Mouse (Mus musculus) heart, embryonic 10.5 days (tissue): ENCODE results near the gene Uvssa. TPM values are rescaled to one million over a fixed set of nuclear protein-coding genes. Genes with fewer than 3 reads are reported as not detected.
A peak's percentile ranks its signal among the peaks of the same experiment; 100 is the strongest.
"Not testable (repeated sequence)": the region's sequence is repeated elsewhere in the genome, so short reads cannot be mapped to it uniquely, and the experiment has no call there.

Experiments used
- DNase-seq: peaks from one replicate; pipeline ENCODE4 v3.0.0-alpha.2; 2017; ENCODE audit warnings: low spot score
- H3K27ac ChIP-seq: fragments of 300-500 bp; sonication (generic); 2 replicates; pipeline ENCODE4 v1.5.1; 2016; ENCODE audit warnings: mild to moderate bottlenecking
- H3K27me3 ChIP-seq: fragments of 300-500 bp; sonication (generic); 2 replicates; pipeline ENCODE4 v1.6.1; 2016; ENCODE audit warnings: mild to moderate bottlenecking; ENCODE audit not compliant: poor library complexity, insufficient read depth, severe bottlenecking
- H3K36me3 ChIP-seq: fragments of 300-500 bp; sonication (generic); 2 replicates; pipeline ENCODE4 v1.6.1; 2016; ENCODE audit warnings: mild to moderate bottlenecking, moderate library complexity
- H3K4me1 ChIP-seq: fragments of 300-500 bp; sonication (generic); 2 replicates; pipeline ENCODE4 v1.6.1; 2016; ENCODE audit warnings: mild to moderate bottlenecking
- H3K4me3 ChIP-seq: fragments of 300-500 bp; sonication (generic); 2 replicates; pipeline ENCODE4 v1.5.1; 2016; ENCODE audit warnings: mild to moderate bottlenecking, moderate library complexity
- H3K9me3 ChIP-seq: fragments of 300-500 bp; sonication (generic); 2 replicates; pipeline ENCODE4 v1.6.1; 2016; ENCODE audit warnings: mild to moderate bottlenecking, moderate library complexity
- WGBS: fragments of 180-500 bp; shearing (Covaris S2); methylation state at CpG from one replicate; pipeline ENCODE4 v1.1.7; 2016; 5-methylcytosine and 5-hydroxymethylcytosine counted together
- polyA plus RNA-seq: library from polyadenylated mRNA; unstranded; fragments of >200 nt; fragmentation: Nextera tagmentation; extraction: Ambion mirVana; gene quantifications from 2 replicates; pipeline ENCODE4 v1.2.1, GENCODE M21; 2016

Uvssa gene
- 4.2 and 5.1 TPM in 2 replicates for polyA plus RNA-seq

DNA sequence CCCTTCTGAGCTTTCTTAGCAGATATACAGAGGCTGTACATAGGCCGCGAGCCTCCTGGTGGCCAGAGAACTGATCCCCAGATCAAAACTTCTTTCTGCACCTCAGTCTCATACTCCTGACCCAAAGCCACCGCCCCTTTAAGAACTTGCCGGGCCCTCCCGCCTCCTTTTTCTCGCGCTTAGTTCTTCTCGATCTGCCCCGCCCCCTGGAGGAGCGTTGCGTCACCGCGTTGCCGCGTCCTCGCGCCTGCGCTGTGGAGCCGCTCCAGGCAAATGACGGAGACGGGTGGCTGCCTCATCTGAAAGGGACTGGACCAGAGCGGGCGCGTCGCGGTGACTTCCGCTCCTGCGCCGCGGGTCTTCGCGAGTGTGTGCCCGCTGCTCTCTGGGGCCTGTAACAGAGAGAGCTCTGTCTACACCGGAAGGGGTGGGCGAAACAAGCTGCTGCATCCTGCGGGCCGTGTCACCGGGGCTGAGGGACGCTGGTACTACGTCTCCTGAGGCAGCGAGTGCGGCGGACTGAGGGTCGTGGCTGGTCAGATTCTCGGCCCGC is at the start of gene Uvssa:
Gene Uvssa (plus strand): TSS at position 248 of the 553 bp plus-strand sequence.
- peak within 1 kb of the TSS; percentile 73 for H3K4me3 ChIP-seq

GRCm38 (mm10) chr5:33334381-33335272 is 43.7 kb upstream of the Uvssa start:
- DNase-seq: peak; percentile 53
- 26% methylated on average over 18 of the region's 18 CpGs for WGBS
- Histone ChIP-seq H3K9me3 (no peaks in the 10 kb centered on the region; the same call in 1 of the 2 replicates), H3K4me3 (peak overlapping the region; percentile 99), H3K27ac (peak overlapping the region; percentile 97), H3K27me3 (no peaks in the 10 kb centered on the region), H3K4me1 (peaks cover 19% of the 10 kb centered on the region), H3K36me3 (peaks cover 16% of the 10 kb centered on the region)

More for the DNA sequence above, at the start of gene Uvssa:
- peak within 1 kb of the TSS; percentile 91 for H3K27ac ChIP-seq
- no peaks in the 10 kb centered on the region for H3K9me3 ChIP-seq
- no peaks in the 10 kb centered on the region for H3K27me3 ChIP-seq
- H3K36me3 ChIP-seq: peaks cover 22% of the 10 kb centered on the region
- under 1% methylated on average over 46 of the region's 46 CpGs for WGBS
- H3K4me1 ChIP-seq: peaks cover 16% of the 10 kb centered on the region
- DNase-seq: peak; percentile 100

- Histone ChIP-seq H3K27me3 (no peaks in the 10 kb centered on the region), H3K36me3 (peaks cover 22% of the 10 kb centered on the region), H3K4me3 (peak within 1 kb of the TSS; percentile 99), H3K27ac (peak within 1 kb of the TSS; percentile 97), H3K4me1 (peaks cover 23% of the 10 kb centered on the region), H3K9me3 (no peaks in the 10 kb centered on the region; the same call in 1 of the 2 replicates)
- DNase-seq: peak; percentile 99
- under 1% methylated on average over 70 of the region's 71 CpGs for WGBS
These were observed 42.9 kb upstream of the Uvssa start, which contains the start of gene Maea for GRCm38 (mm10) chr5:33335273-33335976. Gene Maea, plus strand, starts transcription at chr5:33335509.

DNA sequence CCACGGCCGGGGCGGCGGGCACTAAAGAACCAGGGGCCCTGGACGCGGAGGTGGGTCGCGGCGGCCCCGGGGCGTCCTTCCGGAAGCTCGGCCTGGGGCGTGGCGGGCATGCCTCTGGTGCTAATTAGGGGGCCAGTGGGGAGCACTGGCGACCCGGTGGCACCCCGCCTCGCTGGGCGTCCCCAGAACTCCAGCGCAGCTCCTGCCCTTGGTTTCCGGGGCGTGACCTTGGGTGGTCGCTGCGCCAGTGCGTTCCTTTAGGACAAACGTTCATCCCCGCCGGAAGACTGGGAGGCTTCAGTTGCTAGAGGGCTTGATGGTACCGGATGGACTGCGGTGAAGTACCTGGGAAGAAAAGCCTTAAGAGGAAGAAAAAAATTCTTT is 42.4 kb upstream of the Uvssa start:
- DNase-seq: peak; percentile 79
- H3K36me3 ChIP-seq: peaks cover 24% of the 10 kb centered on the region
- H3K27me3 ChIP-seq: no peaks in the 10 kb centered on the region
- peak overlapping the region; percentile 97 for H3K27ac ChIP-seq
- whole genome bisulfite sequencing: 0% methylated on average over 31 of the region's 31 CpGs
- H3K9me3 ChIP-seq: no peaks in the 10 kb centered on the region; the same call in 1 of the 2 replicates
- peaks cover 26% of the 10 kb centered on the region for H3K4me1 ChIP-seq
- H3K4me3 ChIP-seq: peak overlapping the region; percentile 99

DNA sequence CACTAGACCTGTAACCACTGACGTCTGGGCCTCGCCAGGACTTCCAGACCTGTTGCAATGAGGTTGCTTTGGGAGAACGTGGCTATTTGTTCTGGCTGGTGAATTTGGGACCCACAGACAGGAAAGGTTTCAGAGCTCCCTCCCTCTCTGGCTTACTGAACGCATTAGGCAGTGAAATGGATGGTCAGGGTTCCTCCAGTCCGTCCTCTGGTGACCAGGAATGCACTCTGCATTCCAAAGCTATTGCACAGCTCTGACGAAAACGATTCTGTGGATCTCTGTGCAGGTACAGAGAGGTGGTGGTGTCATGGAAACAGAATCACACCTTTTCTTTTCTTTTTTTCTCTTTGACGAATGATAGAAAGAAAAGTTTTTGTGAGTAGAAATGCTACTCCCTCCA is 41.1 kb upstream of the Uvssa start:
- Histone ChIP-seq H3K27me3 (no peaks in the 10 kb centered on the region), H3K4me1 (peaks cover 35% of the 10 kb centered on the region), H3K4me3 (no peak overlapping the region), H3K9me3 (no peaks in the 10 kb centered on the region; the same call in 1 of the 2 replicates), H3K36me3 (peaks cover 33% of the 10 kb centered on the region), H3K27ac (no peak overlapping the region)
- DNase-seq: no peak
- 52% methylated on average over 8 of the region's 8 CpGs for WGBS

GRCm38 (mm10) chr5:33341165-33341564 is 37.2 kb upstream of the Uvssa start:
- peaks cover 54% of the 10 kb centered on the region for H3K4me1 ChIP-seq
- H3K27me3 ChIP-seq: no peaks in the 10 kb centered on the region
- H3K36me3 ChIP-seq: peaks cover 50% of the 10 kb centered on the region
- H3K4me3 ChIP-seq: no peak overlapping the region
- WGBS: 82% methylated on average over 6 of the region's 6 CpGs
- DNase-seq: no peak
- H3K9me3 ChIP-seq: no peaks in the 10 kb centered on the region
- H3K27ac ChIP-seq: no peak overlapping the region

DNA sequence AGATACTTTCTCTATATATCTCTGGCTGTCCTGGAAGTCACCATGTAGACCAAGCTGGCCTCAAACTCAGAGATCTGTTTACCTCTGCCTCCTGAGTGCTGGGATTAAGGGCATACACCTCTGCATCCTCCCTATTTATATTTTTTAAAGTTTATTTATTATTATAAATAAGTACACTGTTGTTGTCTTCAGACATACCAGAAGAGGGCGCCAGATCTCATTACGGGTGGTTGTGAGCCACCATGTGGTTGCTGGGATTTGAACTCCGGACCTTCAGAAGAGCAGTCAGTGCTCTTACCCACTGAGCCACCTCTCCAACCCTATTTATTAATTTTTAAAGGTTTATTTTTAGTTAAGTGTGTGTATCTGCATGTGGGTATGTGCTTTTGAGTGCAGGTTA is 36.1 kb upstream of the Uvssa start:
- H3K9me3 ChIP-seq, DNase-seq, H3K27ac ChIP-seq, H3K4me3 ChIP-seq, H3K27me3 ChIP-seq: not testable (repeated sequence)
- 64% methylated on average over 3 of the region's 3 CpGs for WGBS
- Histone ChIP-seq H3K36me3 (peaks cover 53% of the 10 kb centered on the region), H3K4me1 (peaks cover 50% of the 10 kb centered on the region)

- Histone ChIP-seq H3K27ac (no peak overlapping the region), H3K4me1 (peaks cover 50% of the 10 kb centered on the region), H3K36me3 (peaks cover 53% of the 10 kb centered on the region), H3K4me3 (no peak overlapping the region), H3K27me3 (no peaks in the 10 kb centered on the region), H3K9me3 (no peaks in the 10 kb centered on the region)
- no peak for DNase-seq
These were observed 35.5 kb upstream of the Uvssa start for GRCm38 (mm10) chr5:33342821-33343220.

- H3K27ac ChIP-seq: no peak overlapping the region
- no peaks in the 10 kb centered on the region for H3K9me3 ChIP-seq
- DNase-seq: no peak
- H3K4me1 ChIP-seq: peaks cover 48% of the 10 kb centered on the region
- no peak overlapping the region for H3K4me3 ChIP-seq
- H3K36me3 ChIP-seq: peaks cover 47% of the 10 kb centered on the region
- no peaks in the 10 kb centered on the region for H3K27me3 ChIP-seq
These were observed 34.8 kb upstream of the Uvssa start for GRCm38 (mm10) chr5:33343571-33343970.

DNA sequence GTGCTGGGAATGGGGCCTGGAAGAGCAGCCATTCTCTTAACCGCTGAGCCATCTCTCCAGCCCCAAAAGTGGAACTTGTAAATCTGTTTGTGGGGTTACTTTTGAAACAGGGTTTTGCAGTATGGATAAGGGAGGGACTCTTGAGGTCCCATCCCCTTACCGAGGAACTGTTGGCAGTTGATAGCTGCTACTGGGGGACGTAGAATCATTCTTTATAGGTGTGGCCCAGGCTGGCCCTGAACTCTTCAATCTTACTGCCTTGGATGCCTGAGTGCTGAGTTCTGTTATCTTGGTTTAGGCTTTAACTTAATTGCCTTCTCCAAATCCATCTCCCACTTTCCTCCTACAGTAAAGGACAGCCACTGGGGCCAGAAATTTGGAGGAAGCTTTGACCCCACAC is 34.3 kb upstream of the Uvssa start:
- no peak overlapping the region for H3K27ac ChIP-seq
- 72% methylated on average over 3 of the region's 3 CpGs for WGBS
- peaks cover 49% of the 10 kb centered on the region for H3K4me1 ChIP-seq
- no peaks in the 10 kb centered on the region for H3K27me3 ChIP-seq
- DNase-seq: no peak
- H3K4me3 ChIP-seq: no peak overlapping the region
- H3K9me3 ChIP-seq: no peaks in the 10 kb centered on the region
- H3K36me3 ChIP-seq: peaks cover 42% of the 10 kb centered on the region

DNA sequence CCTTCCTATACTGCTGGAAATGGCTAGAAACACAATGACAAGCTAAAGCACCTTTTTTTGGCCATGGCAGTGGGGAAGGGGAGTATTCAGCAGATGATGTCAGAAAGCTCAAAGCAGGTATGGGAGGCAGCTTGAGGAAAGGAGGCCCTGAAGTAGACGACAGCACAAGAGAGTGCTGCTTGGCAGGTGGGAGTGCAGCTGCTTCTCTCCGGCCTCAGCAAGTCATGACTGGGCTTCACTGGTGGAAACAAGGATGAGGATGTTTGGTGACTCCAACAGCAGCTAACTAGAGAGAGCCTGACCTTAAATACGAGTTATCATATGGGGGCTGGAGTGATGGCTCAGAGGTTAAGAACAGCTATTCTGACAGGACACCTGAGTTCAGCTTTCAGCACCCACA is 30.7 kb upstream of the Uvssa start:
- H3K27me3 ChIP-seq: no peaks in the 10 kb centered on the region
- H3K36me3 ChIP-seq: peaks cover 20% of the 10 kb centered on the region
- no peak overlapping the region for H3K27ac ChIP-seq
- DNase-seq: no peak
- peaks cover 49% of the 10 kb centered on the region for H3K4me1 ChIP-seq
- H3K9me3 ChIP-seq: no peaks in the 10 kb centered on the region
- H3K4me3 ChIP-seq: no peak overlapping the region
- WGBS: 63% methylated on average over 3 of the region's 3 CpGs

- peaks cover 37% of the 10 kb centered on the region for H3K4me1 ChIP-seq
- no peak overlapping the region for H3K27ac ChIP-seq
- no peaks in the 10 kb centered on the region for H3K9me3 ChIP-seq
- H3K36me3 ChIP-seq: peaks cover 13% of the 10 kb centered on the region; the same call in 1 of the 2 replicates
- no peak overlapping the region for H3K4me3 ChIP-seq
- H3K27me3 ChIP-seq: no peaks in the 10 kb centered on the region
- 97% methylated on average over 5 of the region's 5 CpGs for WGBS
- no peak for DNase-seq
These were observed 29.1 kb upstream of the Uvssa start for GRCm38 (mm10) chr5:33349205-33349604.

- WGBS: 70% methylated on average over 4 of the region's 4 CpGs
These were observed 28.6 kb upstream of the Uvssa start for GRCm38 (mm10) chr5:33349706-33350105.

More at GRCm38 (mm10) chr5:33349706-33350105, 28.6 kb upstream of the Uvssa start:
- Histone ChIP-seq H3K36me3 (peaks cover 8% of the 10 kb centered on the region; the same call in 1 of the 2 replicates), H3K4me3 (no peak overlapping the region), H3K27ac (no peak overlapping the region), H3K27me3 (no peaks in the 10 kb centered on the region), H3K4me1 (peaks cover 32% of the 10 kb centered on the region), H3K9me3 (no peaks in the 10 kb centered on the region)
- no peak for DNase-seq
